Mouse (Mus musculus) heart, embryonic 16.5 days (tissue): ENCODE measurements around the gene Tex29. TPM values are rescaled to one million over a fixed set of nuclear protein-coding genes. Genes with fewer than 3 reads are reported as not detected.
"Not testable (repeated sequence)": the region's sequence is repeated elsewhere in the genome, so short reads cannot be mapped to it uniquely, and the experiment has no call there.

Source experiments
- ATAC-seq: fragments of 200-750 bp; cut with Nextera tagmentation; replicated peaks from 2 replicates; pipeline ENCODE4 v1.8.0; 2017; ENCODE audit warnings: moderate number of reproducible peaks; ENCODE audit not compliant: insufficient read depth, low FRiP score; ENCODE audit errors: extremely low read depth
- H3K27ac ChIP-seq: fragments of 300-500 bp; sonication (generic); 2 replicates; pipeline ENCODE4 v1.5.1; 2014; ENCODE audit warnings: mild to moderate bottlenecking, low read length, control low read depth, moderate library complexity
- H3K27me3 ChIP-seq: fragments of 300-500 bp; sonication (generic); 2 replicates; pipeline ENCODE4 v1.6.1; 2014; ENCODE audit warnings: low read length, mixed read lengths; ENCODE audit not compliant: control insufficient read depth, insufficient read depth
- H3K36me3 ChIP-seq: fragments of 300-500 bp; sonication (generic); 2 replicates; pipeline ENCODE4 v1.6.1; 2014; ENCODE audit not compliant: control insufficient read depth, insufficient read depth
- H3K4me1 ChIP-seq: fragments of 300-500 bp; sonication (generic); 2 replicates; pipeline ENCODE4 v1.6.1; 2014; ENCODE audit warnings: low read length, mixed read lengths; ENCODE audit not compliant: control insufficient read depth, insufficient read depth
- H3K4me2 ChIP-seq: fragments of 300-500 bp; sonication (generic); 2 replicates; pipeline ENCODE4 v1.6.1; 2014; ENCODE audit warnings: low read depth, mild to moderate bottlenecking, control low read depth, low read length
- H3K4me3 ChIP-seq: fragments of 300-500 bp; sonication (generic); 2 replicates; pipeline ENCODE4 v1.5.1; 2014; ENCODE audit warnings: mild to moderate bottlenecking, control low read depth, low read length
- H3K9ac ChIP-seq: fragments of 300-500 bp; sonication (generic); 2 replicates; pipeline ENCODE4 v1.6.1; 2014; ENCODE audit warnings: low read length, control low read depth
- H3K9me3 ChIP-seq: fragments of 300-500 bp; sonication (generic); replicated peaks from 2 replicates; pipeline ENCODE4 v1.6.1; 2016; ENCODE audit warnings: low read length; ENCODE audit not compliant: control insufficient read depth
- WGBS: fragments of 180-500 bp; shearing (Covaris S2); extraction: QIAGEN DNeasy Blood & Tissue Kit; methylation state at CpG from one replicate; pipeline ENCODE4 v1.1.7; 2014; 5-methylcytosine and 5-hydroxymethylcytosine counted together
- polyA plus RNA-seq: library from polyadenylated mRNA; unstranded; fragments of >200 nt; fragmentation: Nextera tagmentation; extraction: Ambion mirVana; gene quantifications from 2 replicates; pipeline ENCODE4 v1.2.1, GENCODE M21; 2015

Gene Tex29
- polyA plus RNA-seq, 1 experiment from 2014 or later: not detected

DNA sequence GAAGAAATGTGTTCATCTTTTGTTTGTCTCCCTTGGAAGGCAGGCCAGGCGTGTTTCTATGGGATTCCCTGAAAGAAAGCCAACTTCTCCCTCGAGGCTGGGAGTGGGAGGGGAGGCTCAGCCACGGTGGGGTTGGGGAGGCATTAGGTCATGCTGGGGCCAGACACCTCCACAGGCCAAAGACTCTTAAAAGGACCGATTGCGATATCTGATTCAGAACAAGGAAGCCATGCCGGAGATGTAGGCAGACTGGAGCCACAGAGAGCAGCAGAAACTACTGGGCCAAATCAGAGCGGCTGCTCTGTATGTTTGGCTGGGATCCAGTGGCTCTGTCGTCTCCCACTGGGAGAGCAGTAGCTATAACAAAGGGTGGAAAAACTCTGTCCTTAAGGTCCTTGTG lies 1.3 kb downstream of the Tex29 start:
- Histone ChIP-seq H3K4me1 (peaks cover 17% of the 10 kb centered on the region), H3K36me3 (no peaks in the 10 kb centered on the region), H3K4me3 (no peak overlapping the region), H3K9ac (peak overlapping the region; percentile 49), H3K27ac (peak overlapping the region; percentile 75), H3K27me3 (no peaks in the 10 kb centered on the region), H3K9me3 (no peaks in the 10 kb centered on the region), H3K4me2 (peak overlapping the region; percentile 45)
- WGBS: 9% methylated on average over 8 of the region's 8 CpGs
- ATAC-seq: peak; percentile 56

DNA sequence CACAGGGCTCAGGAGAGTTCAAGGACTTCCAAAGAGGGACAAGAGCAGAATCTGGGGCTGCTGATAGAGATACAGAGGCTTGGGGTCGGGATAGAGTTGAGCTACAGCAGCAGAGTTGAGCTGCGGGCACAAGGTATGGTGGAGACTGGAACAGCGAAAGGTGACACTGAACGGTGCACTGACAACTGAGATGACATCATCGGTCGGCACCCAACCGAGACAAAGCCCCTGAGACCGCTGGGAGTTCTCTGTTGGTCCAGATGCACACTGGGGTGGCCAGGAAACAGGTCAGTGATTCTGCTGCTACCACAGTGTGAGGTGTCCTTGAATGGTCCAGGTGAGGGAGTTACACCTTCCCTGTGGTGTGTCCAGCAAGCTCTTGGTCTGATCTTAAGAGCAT lies 2.5 kb downstream of the Tex29 start:
- 63% methylated on average over 8 of the region's 8 CpGs for WGBS

DNA sequence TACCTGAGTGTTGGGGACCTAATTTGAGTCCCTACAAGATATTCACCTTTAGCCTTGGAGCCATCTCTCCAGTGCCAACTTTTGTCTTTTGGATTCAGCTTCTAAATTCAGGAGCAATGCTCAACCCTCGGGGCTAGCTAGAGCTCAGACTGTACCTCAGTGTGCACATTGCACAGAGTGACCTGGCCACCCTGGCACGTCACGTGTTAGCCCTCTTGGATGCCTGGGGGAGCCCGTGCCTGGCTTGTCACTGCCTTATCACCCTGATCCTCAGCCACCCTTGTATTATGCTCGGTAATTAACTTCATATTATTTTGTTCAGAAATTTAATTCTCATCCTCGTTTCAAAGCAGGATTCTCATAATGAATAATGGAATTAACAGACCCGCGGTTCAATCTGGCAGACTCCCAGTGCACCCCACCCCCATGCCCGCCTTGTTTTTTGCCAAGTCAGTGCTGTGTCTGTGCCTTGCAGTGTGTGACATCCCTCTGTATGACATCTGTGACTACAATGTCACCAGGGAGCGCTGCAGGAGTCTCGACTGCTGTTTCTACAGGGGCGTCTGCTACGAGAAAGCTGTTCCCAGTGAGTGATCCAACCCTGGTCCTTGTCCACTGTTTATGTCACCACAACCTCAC lies 3.5 kb downstream of the Tex29 start:
- WGBS: 75% methylated on average over 13 of the region's 13 CpGs
- no peak overlapping the region for H3K4me3 ChIP-seq
- H3K36me3 ChIP-seq: no peaks in the 10 kb centered on the region
- H3K27me3 ChIP-seq: no peaks in the 10 kb centered on the region
- H3K9me3 ChIP-seq: no peaks in the 10 kb centered on the region
- ATAC-seq: no peak
- H3K4me1 ChIP-seq: peaks cover 17% of the 10 kb centered on the region
- no peak overlapping the region for H3K9ac ChIP-seq
- H3K27ac ChIP-seq: no peak overlapping the region
- no peak overlapping the region for H3K4me2 ChIP-seq

More for the DNA sequence above, 2.5 kb downstream of the Tex29 start:
- Histone ChIP-seq H3K4me3 (no peak overlapping the region), H3K36me3 (no peaks in the 10 kb centered on the region), H3K27ac (no peak overlapping the region), H3K9ac (no peak overlapping the region), H3K27me3 (no peaks in the 10 kb centered on the region), H3K4me2 (no peak overlapping the region), H3K4me1 (peaks cover 17% of the 10 kb centered on the region), H3K9me3 (no peaks in the 10 kb centered on the region)
- no peak for ATAC-seq

DNA sequence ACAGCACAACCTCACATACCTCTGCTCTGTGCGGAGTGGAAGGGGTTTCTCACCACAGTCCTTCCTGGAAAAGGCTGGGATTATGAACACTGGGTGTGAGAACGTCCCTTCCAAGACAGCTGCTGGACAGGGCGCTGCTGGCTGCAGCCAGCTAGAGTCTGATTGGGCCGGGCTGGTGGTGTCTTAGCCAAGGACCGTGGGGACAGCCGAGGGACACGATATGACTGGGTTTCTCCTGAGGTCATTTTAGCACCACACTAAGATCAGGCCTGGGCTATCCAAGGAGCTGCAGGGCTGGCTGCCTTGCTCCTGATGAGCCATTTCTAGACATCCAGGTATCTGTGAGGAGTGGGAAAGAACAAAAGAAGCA lies 4.0 kb downstream of the Tex29 start:
- H3K9me3 ChIP-seq: no peaks in the 10 kb centered on the region
- H3K4me2 ChIP-seq: no peak overlapping the region
- H3K27ac ChIP-seq: no peak overlapping the region
- H3K4me3 ChIP-seq: no peak overlapping the region
- no peak overlapping the region for H3K9ac ChIP-seq
- WGBS: 71% methylated on average over 7 of the region's 7 CpGs
- no peak for ATAC-seq
- H3K27me3 ChIP-seq: no peaks in the 10 kb centered on the region
- no peaks in the 10 kb centered on the region for H3K36me3 ChIP-seq
- peaks cover 17% of the 10 kb centered on the region for H3K4me1 ChIP-seq

DNA sequence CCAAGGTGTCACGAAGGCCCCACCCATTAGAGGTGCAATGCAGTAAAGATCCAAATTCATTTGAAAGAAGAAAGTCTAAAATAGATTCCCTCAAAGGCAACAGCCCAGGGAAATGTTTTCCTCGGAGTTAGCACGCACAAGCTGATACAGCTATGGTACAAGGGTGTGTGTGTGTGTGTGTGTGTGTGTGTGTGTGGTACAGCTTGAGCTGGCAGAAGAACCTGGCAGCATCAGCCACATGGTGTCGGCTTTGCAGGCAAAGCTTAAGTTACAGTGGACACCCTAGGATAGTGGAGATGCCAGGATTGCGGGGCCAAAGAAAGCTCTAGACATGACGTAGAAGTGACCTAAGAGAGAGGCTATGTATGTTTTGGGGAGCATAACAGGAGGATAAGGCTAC lies 6.5 kb downstream of the Tex29 start:
- Histone ChIP-seq H3K4me2 (no peak overlapping the region), H3K27ac (no peak overlapping the region), H3K9me3 (no peaks in the 10 kb centered on the region), H3K27me3 (no peaks in the 10 kb centered on the region), H3K36me3 (no peaks in the 10 kb centered on the region), H3K9ac (no peak overlapping the region), H3K4me3 (no peak overlapping the region), H3K4me1 (peaks cover 6% of the 10 kb centered on the region)
- 79% methylated on average over 6 of the region's 6 CpGs for WGBS
- no peak for ATAC-seq

DNA sequence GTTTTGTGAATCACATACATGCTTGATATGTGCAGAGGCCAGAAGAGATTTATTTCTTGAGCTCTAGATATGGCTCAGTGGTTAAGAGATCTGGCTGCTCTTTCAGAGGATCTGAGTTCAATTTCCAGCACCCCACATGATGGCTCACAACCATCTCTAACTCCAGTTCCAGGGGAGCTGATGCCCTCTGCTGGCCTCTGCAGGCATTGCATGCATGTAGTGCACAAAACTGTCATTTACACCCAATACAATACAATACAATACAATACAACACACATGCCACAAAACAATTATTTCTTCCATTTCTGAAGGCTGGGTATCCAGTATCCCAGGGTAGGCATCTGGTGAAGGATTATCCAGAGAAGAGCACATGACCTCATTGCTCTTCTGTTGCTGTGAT lies 27.6 kb downstream of the Tex29 start:
- H3K27ac ChIP-seq: no peak overlapping the region
- H3K9ac ChIP-seq: no peak overlapping the region
- H3K36me3 ChIP-seq: no peaks in the 10 kb centered on the region
- H3K4me2 ChIP-seq: no peak overlapping the region
- H3K27me3 ChIP-seq: no peaks in the 10 kb centered on the region
- no peaks in the 10 kb centered on the region for H3K4me1 ChIP-seq
- peaks cover 5% of the 10 kb centered on the region; the same call in 1 of the 2 replicates for H3K9me3 ChIP-seq
- ATAC-seq: no peak
- H3K4me3 ChIP-seq: no peak overlapping the region

DNA sequence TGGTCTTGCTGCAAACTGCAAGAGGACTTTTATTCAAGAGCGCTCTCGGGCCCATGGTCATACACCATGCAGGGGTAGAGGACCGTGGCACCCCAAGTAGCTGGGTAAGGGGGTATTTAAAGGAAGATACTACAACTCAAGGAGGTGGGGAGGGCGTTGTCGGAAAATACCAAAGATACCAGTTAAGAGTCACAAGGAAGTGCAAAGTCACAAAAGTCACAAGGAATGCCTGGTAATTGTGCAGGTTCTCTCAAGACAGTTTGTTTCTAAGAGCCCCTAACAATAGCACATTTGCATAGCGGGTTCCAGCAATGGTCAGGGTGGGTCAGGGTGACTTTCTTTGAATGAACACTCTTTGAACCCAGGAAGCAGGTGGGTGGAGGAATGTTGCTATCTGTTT lies 34.0 kb downstream of the Tex29 start:
- H3K36me3 ChIP-seq, H3K4me2 ChIP-seq, ATAC-seq, H3K27ac ChIP-seq, H3K9ac ChIP-seq, H3K27me3 ChIP-seq, H3K4me1 ChIP-seq, H3K4me3 ChIP-seq, H3K9me3 ChIP-seq: not testable (repeated sequence)
- 87% methylated on average over 6 of the region's 6 CpGs for WGBS

DNA sequence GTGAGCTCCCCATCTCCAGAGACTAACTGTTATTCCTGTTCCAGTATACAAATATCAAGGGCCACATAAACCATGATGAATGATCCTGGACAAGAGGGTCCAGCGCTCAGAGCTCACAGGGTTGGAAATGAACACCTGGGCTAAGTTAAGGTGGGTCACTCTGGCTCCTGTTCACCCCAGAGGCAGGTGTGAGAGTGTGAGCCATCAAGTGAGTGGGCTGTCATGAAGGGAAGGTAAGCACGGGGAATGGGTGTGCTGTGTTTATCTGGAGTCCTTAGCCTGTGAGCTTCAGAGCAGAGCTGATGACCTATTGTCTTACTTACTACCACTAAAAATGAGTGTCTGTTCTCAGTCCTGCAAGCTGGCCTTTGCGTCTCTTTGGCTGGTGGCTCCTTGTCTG lies 44.4 kb downstream of the Tex29 start:
- Histone ChIP-seq H3K4me1 (no peaks in the 10 kb centered on the region), H3K4me3 (no peak overlapping the region), H3K27me3 (no peaks in the 10 kb centered on the region), H3K9ac (no peak overlapping the region), H3K4me2 (no peak overlapping the region), H3K27ac (no peak overlapping the region), H3K36me3 (no peaks in the 10 kb centered on the region), H3K9me3 (0 out of 2 replicates have a peak, but pooled peaks cover 4% of the 10 kb centered on the region)
- 87% methylated on average over 3 of the region's 3 CpGs for WGBS
- ATAC-seq: no peak

DNA sequence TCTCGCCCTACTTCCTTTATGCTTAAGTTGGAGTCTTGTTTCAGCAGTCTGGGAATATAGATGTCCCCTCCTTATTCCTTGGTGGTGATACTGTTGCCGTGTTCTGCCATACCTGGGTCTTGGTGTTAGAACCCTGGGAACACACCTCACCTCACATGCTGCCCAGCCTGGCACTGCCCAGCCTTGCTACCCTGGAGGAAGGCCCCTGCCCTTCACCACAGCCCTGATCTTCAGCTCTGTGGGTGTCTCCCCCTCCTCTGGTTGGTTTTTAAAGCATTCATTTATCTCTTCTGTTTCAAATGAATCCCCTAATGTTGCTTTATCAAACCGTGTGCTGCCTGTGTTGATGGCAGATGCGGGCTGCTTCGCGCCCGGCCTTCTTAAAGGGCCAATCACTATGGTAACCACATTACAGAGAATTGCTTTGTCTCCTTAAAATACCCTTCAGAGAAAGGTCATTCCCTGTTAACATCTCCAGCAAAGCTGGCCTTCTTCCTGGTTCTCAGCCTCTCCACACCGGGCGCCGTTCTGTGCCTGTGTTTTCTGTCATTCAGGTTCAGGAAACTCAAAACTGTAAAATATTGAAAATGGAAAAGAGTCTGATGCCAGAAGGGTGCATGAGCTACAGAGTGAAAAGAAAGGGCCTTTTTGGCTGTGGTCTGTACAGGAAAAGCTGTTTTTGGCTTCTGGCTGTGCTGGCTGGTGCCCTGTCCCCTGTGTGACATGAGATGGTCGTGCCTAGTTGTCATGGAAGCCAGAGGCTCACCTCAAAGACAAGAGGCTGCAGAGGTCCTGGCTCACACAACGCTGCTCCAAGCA lies 45.8 kb downstream of the Tex29 start:
- Histone ChIP-seq H3K27ac (no peak overlapping the region), H3K9me3 (0 out of 2 replicates have a peak, but pooled peaks cover 4% of the 10 kb centered on the region), H3K9ac (no peak overlapping the region), H3K4me3 (no peak overlapping the region), H3K4me2 (no peak overlapping the region), H3K27me3 (no peaks in the 10 kb centered on the region), H3K36me3 (no peaks in the 10 kb centered on the region), H3K4me1 (no peaks in the 10 kb centered on the region)
- ATAC-seq: no peak
- WGBS: 72% methylated on average over 12 of the region's 12 CpGs
